Mouse (Mus musculus): ENCODE results near the gene Rbm45. TPM values are rescaled to one million over a fixed set of nuclear protein-coding genes. Genes with fewer than 3 reads are reported as not detected.
A peak's percentile ranks its signal among the peaks of the same experiment; 100 is the strongest.

The Rbm45 gene
- total and polyA plus RNA-seq, 3 experiments: 53.3 to 61.4 (median 53.7) TPM

DNA sequence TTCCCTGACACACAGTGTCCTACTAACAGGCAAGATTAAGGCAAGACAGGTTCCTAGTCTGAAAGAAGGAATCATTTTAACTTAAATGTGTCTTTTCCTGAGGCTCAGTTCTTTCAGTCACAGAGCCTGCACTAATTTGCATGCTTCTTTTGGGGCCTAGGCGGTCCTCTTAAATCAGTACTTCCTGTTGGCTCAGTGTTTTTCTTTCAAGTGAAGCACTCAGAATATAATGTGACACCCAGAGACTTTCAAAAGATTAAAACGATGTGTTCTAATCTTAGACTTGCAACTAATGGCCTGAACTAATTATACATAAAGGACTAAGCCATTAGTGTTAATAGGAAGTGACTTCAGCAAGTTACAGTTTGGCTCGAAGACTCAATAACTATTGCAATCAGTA is 59.5 kb downstream of the Rbm45 start:
- Histone ChIP-seq H3K79me2 (replicated peaks; ENCODE audit: control insufficient read depth, extremely low read depth, insufficient read depth, poor library complexity, severe bottlenecking) (no peaks in the 10 kb centered on the region), H3K27ac (ENCODE audit: insufficient read depth, low read depth) (no peak overlapping the region), H3K9me3 (replicated peaks; ENCODE audit: low read length) (peaks cover 8% of the 10 kb centered on the region), H3K9ac (ENCODE audit: insufficient read depth, low read depth) (no peak overlapping the region), H3K27me3 (replicated peaks) (no peaks in the 10 kb centered on the region), H3K36me3 (replicated peaks in 1 of 2; ENCODE audit: control insufficient read depth in 1 of 2, insufficient read depth in 1 of 2, low read length in 1 of 2) (no peaks in the 10 kb centered on the region), H3K4me2 (ENCODE audit: insufficient read depth, low read depth, poor library complexity, severe bottlenecking) (peak overlapping the region; percentile 45), H3K4me3 (replicated peaks in 1 of 3; ENCODE audit: low read depth in 2 of 3, low read length in 2 of 3, poor library complexity in 1 of 3) (no peak overlapping the region), H3K4me1 (ENCODE audit: control insufficient read depth in 1 of 2, insufficient read depth in 2 of 2) (peaks cover 2 to 10% of the 10 kb centered on the region in 2 experiments; a peak in 2 of 4 replicates)
- TF ChIP-seq RCOR1 (conservative IDR thresholded peaks at IDR 0.05; ENCODE audit: low read depth, low read length) (no peak), E2F4 (IDR thresholded peaks at IDR 0.05; ENCODE audit: insufficient replicate concordance, low read depth, low read length) (no peak), USF2 (conservative IDR thresholded peaks at IDR 0.05; ENCODE audit: low read depth, low read length) (no peak), ELF1 (IDR thresholded peaks at IDR 0.05; ENCODE audit: low read depth, low read length) (no peak), MAZ (IDR thresholded peaks at IDR 0.05; ENCODE audit: low read depth, low read length) (no peak), KAT2A (IDR thresholded peaks at IDR 0.05; ENCODE audit: insufficient replicate concordance, low read length) (no peak), EP300 (IDR thresholded peaks at IDR 0.05; ENCODE audit: low read length) (no peak), GABPA (IDR thresholded peaks at IDR 0.05; ENCODE audit: insufficient replicate concordance, low read depth, low read length) (no peak), JUN (IDR thresholded peaks at IDR 0.05; ENCODE audit: insufficient read depth, low read depth, low read length) (no peak), CTCF (conservative IDR thresholded peaks at IDR 0.05 in 1 of 2, IDR thresholded peaks at IDR 0.05 in 1 of 2; ENCODE audit: low read depth in 2 of 2, low read length in 2 of 2) (no peak), SIN3A (IDR thresholded peaks at IDR 0.05; ENCODE audit: low read length) (no peak), NELFE (IDR thresholded peaks at IDR 0.05; ENCODE audit: low read depth, low read length) (no peak), TCF12 (IDR thresholded peaks at IDR 0.05; ENCODE audit: low read depth, low read length) (no peak), USF1 (IDR thresholded peaks at IDR 0.05; ENCODE audit: low read depth, low read length) (no peak), MEF2A (IDR thresholded peaks at IDR 0.05; ENCODE audit: borderline replicate concordance, low read depth, low read length) (no peak), TBP (conservative IDR thresholded peaks at IDR 0.05; ENCODE audit: low read depth, low read length) (no peak)
- DNase-seq (ENCODE audit: extremely low read depth): peak; percentile 21
- dilution Hi-C loops (cut with MboI; ENCODE audit: extremely low pct_ligation_motif_present, extremely low pct_unique_long_range_greater_than_20kb, low sequenced_read_pairs) (no loop called here), in situ Hi-C loops (cut with MboI; ENCODE audit: low pct_ligation_motif_present, low pct_unique_long_range_greater_than_20kb, low sequenced_read_pairs) (no loop called here)

DNA sequence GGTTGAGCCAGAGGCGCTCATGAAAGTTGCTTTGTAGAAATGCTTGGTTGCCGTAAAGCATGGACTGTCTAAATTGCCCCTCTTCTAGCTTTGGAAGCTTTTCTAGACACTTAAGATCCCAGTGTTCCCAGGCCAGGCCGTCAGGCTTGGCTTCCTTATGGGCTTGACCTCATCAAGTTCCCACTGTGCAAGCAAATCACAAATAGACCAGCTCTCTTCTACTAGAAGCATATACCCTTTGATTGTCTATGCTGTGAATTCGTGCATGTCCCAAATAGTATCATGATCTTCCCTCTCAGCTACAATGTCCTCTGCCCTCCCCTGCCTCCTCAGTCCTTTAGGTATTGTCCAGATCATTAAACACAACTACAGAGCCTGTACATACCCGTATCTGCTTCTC is 60.1 kb downstream of the Rbm45 start:
- peaks cover 2 to 10% of the 10 kb centered on the region in 2 experiments; a peak in 2 of 4 replicates for H3K4me1 ChIP-seq (ENCODE audit: control insufficient read depth in 1 of 2, insufficient read depth in 2 of 2)
- H3K4me2 ChIP-seq (ENCODE audit: insufficient read depth, low read depth, poor library complexity, severe bottlenecking): no peak overlapping the region
- dilution Hi-C loops (cut with MboI; ENCODE audit: extremely low pct_ligation_motif_present, extremely low pct_unique_long_range_greater_than_20kb, low sequenced_read_pairs): no loop called here
- H3K4me3 ChIP-seq (replicated peaks in 1 of 3; ENCODE audit: low read depth in 2 of 3, low read length in 2 of 3, poor library complexity in 1 of 3): no peak overlapping the region
- DNase-seq (ENCODE audit: extremely low read depth): no peak
- in situ Hi-C loops (cut with MboI; ENCODE audit: low pct_ligation_motif_present, low pct_unique_long_range_greater_than_20kb, low sequenced_read_pairs): no loop called here
- no peaks in the 10 kb centered on the region for H3K36me3 ChIP-seq (replicated peaks in 1 of 2; ENCODE audit: control insufficient read depth in 1 of 2, insufficient read depth in 1 of 2, low read length in 1 of 2)
- H3K27ac ChIP-seq (ENCODE audit: insufficient read depth, low read depth): no peak overlapping the region
- no peaks in the 10 kb centered on the region for H3K79me2 ChIP-seq (replicated peaks; ENCODE audit: control insufficient read depth, extremely low read depth, insufficient read depth, poor library complexity, severe bottlenecking)
- H3K9ac ChIP-seq (ENCODE audit: insufficient read depth, low read depth): no peak overlapping the region
- TF ChIP-seq TBP (conservative IDR thresholded peaks at IDR 0.05; ENCODE audit: low read depth, low read length) (no peak), RCOR1 (conservative IDR thresholded peaks at IDR 0.05; ENCODE audit: low read depth, low read length) (no peak), ZC3H11A (IDR thresholded peaks at IDR 0.05; ENCODE audit: low read depth, low read length) (no peak), ELF1 (IDR thresholded peaks at IDR 0.05; ENCODE audit: low read depth, low read length) (no peak), MEF2A (IDR thresholded peaks at IDR 0.05; ENCODE audit: borderline replicate concordance, low read depth, low read length) (no peak), RAD21 (IDR thresholded peaks at IDR 0.05; ENCODE audit: low read depth, low read length) (no peak), ETS1 (conservative IDR thresholded peaks at IDR 0.05; ENCODE audit: low read depth, low read length) (no peak), BHLHE40 (IDR thresholded peaks at IDR 0.05; ENCODE audit: low read depth, low read length) (no peak), CTCF (conservative IDR thresholded peaks at IDR 0.05 in 1 of 2, IDR thresholded peaks at IDR 0.05 in 1 of 2; ENCODE audit: low read depth in 2 of 2, low read length in 2 of 2) (no peak), MXI1 (IDR thresholded peaks at IDR 0.05; ENCODE audit: low read depth, low read length) (no peak), USF1 (IDR thresholded peaks at IDR 0.05; ENCODE audit: low read depth, low read length) (no peak), GABPA (IDR thresholded peaks at IDR 0.05; ENCODE audit: insufficient replicate concordance, low read depth, low read length) (no peak), HCFC1 (IDR thresholded peaks at IDR 0.05; ENCODE audit: low read depth, low read length) (no peak)
- H3K27me3 ChIP-seq (replicated peaks): no peaks in the 10 kb centered on the region
- H3K9me3 ChIP-seq (replicated peaks; ENCODE audit: low read length): peaks cover 8% of the 10 kb centered on the region

Data from CH12.LX (cell line).